14 mouse cellular contexts compared by ENCODE assay signal in genomic region chr14:20966959-20967670, GRCm38 (mm10). TPM values are rescaled to one million over a fixed set of nuclear protein-coding genes. Genes with fewer than 3 reads are reported as not detected.
A peak's percentile ranks its signal among the peaks of the same experiment; 100 is the strongest.
DNase-seq lines count a peak whose midpoint lies in the region; ATAC-seq and TF ChIP-seq lines count a peak whose summit lies in the region.
"Had no signal": no experiment of that assay in that cellular context is flagged by ENCODE, and none has a peak within 500 bp of the region (broad histone marks: within the 10 kb centered on the region; RNA-seq: fewer than 3 reads in every experiment).

No protein-coding gene starts in this region.

- peak; percentile 81 for ATAC-seq in midbrain, embryonic 12.5 days (ENCODE audit: low FRiP score, low read depth)
- ATAC-seq in midbrain, embryonic 16.5 days, result no peak
- ATAC-seq in hindbrain, embryonic 15.5 days (ENCODE audit: low FRiP score, low read depth), result peak; percentile 77
- no peak for ATAC-seq in heart, embryonic 11.5 days (replicated peaks; ENCODE audit: insufficient number of reproducible peaks, low FRiP score, low TSS enrichment)
- ATAC-seq: intestine, embryonic 15.5 days had no signal

- 75% methylated on average over 3 of the region's 3 CpGs for WGBS in midbrain, embryonic 12.5 days
- WGBS in midbrain, embryonic 16.5 days, result 54% methylated on average over 3 of the region's 3 CpGs
- 36% methylated on average over 3 of the region's 3 CpGs for WGBS in hindbrain, embryonic 15.5 days
- WGBS in heart, embryonic 11.5 days (ENCODE audit: insufficient replicate concordance), result 78% methylated on average over 3 of the region's 3 CpGs

- no peak overlapping the region for H3K9ac ChIP-seq in midbrain, embryonic 12.5 days (replicated peaks)
- no peak overlapping the region for H3K9ac ChIP-seq in midbrain, embryonic 16.5 days (ENCODE audit: low read depth, low read length)
- no peak overlapping the region for H3K9ac ChIP-seq in hindbrain, embryonic 15.5 days
- H3K9ac ChIP-seq in heart, embryonic 11.5 days (ENCODE audit: low read depth, low read length), result no peak overlapping the region
- H3K9ac ChIP-seq: embryonic facial prominence, embryonic 15.5 days; intestine, embryonic 15.5 days; lung, embryonic 15.5 days had no signal

- no peak for TF ChIP-seq POLR2A in embryonic fibroblast, embryonic 13.5 days (IDR thresholded peaks at IDR 0.05; ENCODE audit: low read depth, low read length)

- H3K4me3 ChIP-seq in midbrain, embryonic 12.5 days, result no peak overlapping the region
- no peak overlapping the region for H3K4me3 ChIP-seq in midbrain, embryonic 16.5 days (ENCODE audit: low read depth, low read length)
- no peak overlapping the region for H3K4me3 ChIP-seq in embryonic fibroblast, embryonic 13.5 days (ENCODE audit: insufficient read depth, low read length)
- no peak overlapping the region for H3K4me3 ChIP-seq in hindbrain, embryonic 15.5 days
- H3K4me3 ChIP-seq in heart, embryonic 11.5 days (ENCODE audit: low read depth, low read length), result no peak overlapping the region
- H3K4me3 ChIP-seq: embryonic facial prominence, embryonic 15.5 days; intestine, embryonic 15.5 days; lung, embryonic 15.5 days had no signal

- no peaks in the 10 kb centered on the region for H3K27me3 ChIP-seq in midbrain, embryonic 12.5 days
- H3K27me3 ChIP-seq in midbrain, embryonic 16.5 days (ENCODE audit: control insufficient read depth, insufficient read depth, low read depth, low read length), result no peaks in the 10 kb centered on the region
- H3K27me3 ChIP-seq in hindbrain, embryonic 15.5 days, result no peaks in the 10 kb centered on the region
- no peaks in the 10 kb centered on the region for H3K27me3 ChIP-seq in heart, embryonic 11.5 days (ENCODE audit: control insufficient read depth, insufficient read depth, low read length)
- H3K27me3 ChIP-seq: embryonic facial prominence, embryonic 15.5 days; intestine, embryonic 15.5 days; lung, embryonic 15.5 days had no signal

- H3K27ac ChIP-seq in midbrain, embryonic 12.5 days (replicated peaks), result peak overlapping the region; percentile 42; the same call in 1 of the 2 replicates
- no peak overlapping the region for H3K27ac ChIP-seq in midbrain, embryonic 16.5 days (ENCODE audit: low read length)
- H3K27ac ChIP-seq in embryonic fibroblast, embryonic 13.5 days (ENCODE audit: insufficient read depth, low read length), result peak overlapping the region; percentile 47; the same call in 1 of the 2 replicates
- H3K27ac ChIP-seq in hindbrain, embryonic 15.5 days (replicated peaks), result 0 out of 2 replicates have a peak overlapping the region, but pooled peaks have one; percentile 7
- no peak overlapping the region for H3K27ac ChIP-seq in heart, embryonic 11.5 days (ENCODE audit: low read depth, low read length)
- H3K27ac ChIP-seq: embryonic facial prominence, embryonic 15.5 days; intestine, embryonic 15.5 days; kidney, postnatal 0 days; lung, embryonic 15.5 days had no signal

- H3K9me3 ChIP-seq in midbrain, embryonic 12.5 days, result no peaks in the 10 kb centered on the region
- no peaks in the 10 kb centered on the region for H3K9me3 ChIP-seq in midbrain, embryonic 16.5 days (replicated peaks; ENCODE audit: control insufficient read depth, low read length, poor library complexity, severe bottlenecking)
- H3K9me3 ChIP-seq in hindbrain, embryonic 15.5 days, result no peaks in the 10 kb centered on the region
- H3K9me3 ChIP-seq in heart, embryonic 11.5 days (replicated peaks; ENCODE audit: control insufficient read depth, low read length), result no peaks in the 10 kb centered on the region
- H3K9me3 ChIP-seq: embryonic facial prominence, embryonic 15.5 days; intestine, embryonic 15.5 days; lung, embryonic 15.5 days had no signal

- DNase-seq in embryo, embryonic 9.5 days (ENCODE audit: extremely low spot score), result no peak
- DNase-seq in layer of hippocampus, adult 8-10 months (ENCODE audit: low spot score in 2 of 2), result no peak
- DNase-seq: cerebellum, adult 11 months; layer of hippocampus, adult 9-11 months; right cerebral cortex, postnatal 4 days had no signal

- peaks cover 15% of the 10 kb centered on the region for H3K4me1 ChIP-seq in midbrain, embryonic 12.5 days
- H3K4me1 ChIP-seq in midbrain, embryonic 16.5 days (ENCODE audit: control insufficient read depth, insufficient read depth, low read length), result peaks cover 8% of the 10 kb centered on the region
- H3K4me1 ChIP-seq in embryonic fibroblast, embryonic 13.5 days (ENCODE audit: control insufficient read depth, insufficient read depth, low read length), result peaks cover 7% of the 10 kb centered on the region
- H3K4me1 ChIP-seq in hindbrain, embryonic 15.5 days (replicated peaks), result peaks cover 34% of the 10 kb centered on the region
- H3K4me1 ChIP-seq in heart, embryonic 11.5 days (ENCODE audit: control insufficient read depth, insufficient read depth, low read length), result no peaks in the 10 kb centered on the region; the same call in 1 of the 2 replicates
- H3K4me1 ChIP-seq: intestine, embryonic 15.5 days had no signal

- no peak for TF ChIP-seq CTCF in embryonic fibroblast, embryonic 13.5 days (IDR thresholded peaks at IDR 0.05; ENCODE audit: borderline replicate concordance, insufficient read depth, low read length)

- H3K4me2 ChIP-seq in midbrain, embryonic 12.5 days (replicated peaks), result no peak overlapping the region
- H3K4me2 ChIP-seq in midbrain, embryonic 16.5 days (ENCODE audit: low read length), result no peak overlapping the region
- H3K4me2 ChIP-seq in hindbrain, embryonic 15.5 days, result no peak overlapping the region
- H3K4me2 ChIP-seq in heart, embryonic 11.5 days, result no peak overlapping the region
- H3K4me2 ChIP-seq: embryonic facial prominence, embryonic 15.5 days; intestine, embryonic 15.5 days; lung, embryonic 15.5 days had no signal

- no peaks in the 10 kb centered on the region for H3K36me3 ChIP-seq in midbrain, embryonic 12.5 days
- no peaks in the 10 kb centered on the region for H3K36me3 ChIP-seq in midbrain, embryonic 16.5 days (ENCODE audit: control insufficient read depth, insufficient read depth, low read length)
- no peaks in the 10 kb centered on the region for H3K36me3 ChIP-seq in hindbrain, embryonic 15.5 days
- H3K36me3 ChIP-seq in heart, embryonic 11.5 days (ENCODE audit: control insufficient read depth, insufficient read depth, low read length), result no peaks in the 10 kb centered on the region
- H3K36me3 ChIP-seq: embryonic facial prominence, embryonic 15.5 days; intestine, embryonic 15.5 days had no signal

RNA-seq across cellular contexts. Expression of gene Vcl, which starts 37.9 kb away (rescaled TPM):
- 25.2 and 26.3 TPM in 2 replicates for polyA plus RNA-seq in midbrain, embryonic 12.5 days (2016; fragmentation: Nextera tagmentation; extraction: Ambion mirVana)
- polyA plus RNA-seq in midbrain, embryonic 16.5 days (2015; fragmentation: Nextera tagmentation; extraction: Ambion mirVana), result 11.9 and 12.6 TPM in 2 replicates
- 494 and 636 TPM in 2 replicates for polyA plus RNA-seq in embryonic fibroblast, embryonic 13.5 days (2011; ENCODE audit: insufficient read length, low read depth, missing spikeins)
- 15.5 and 16.2 TPM in 2 replicates for polyA plus RNA-seq in hindbrain, embryonic 15.5 days (2015; fragmentation: Nextera tagmentation; extraction: Ambion mirVana)
- polyA plus RNA-seq in heart, embryonic 11.5 days (2014; fragmentation: Nextera tagmentation; extraction: Ambion mirVana), result 78.8 and 101 TPM in 2 replicates
- total RNA-seq in layer of hippocampus, adult 8-10 months (2022), result 10 to 100 TPM; 27.6 to 36.3 (median 30.7) TPM

Comparison
In these comparisons a context has a peak if more than half of its experiments do, and no peak if none do; other contexts are left out.
1. ATAC-seq: peak in midbrain, embryonic 12.5 days (single experiment) and hindbrain, embryonic 15.5 days (single experiment); none in midbrain, embryonic 16.5 days (single experiment) and heart, embryonic 11.5 days (single experiment).
2. H3K27ac ChIP-seq: peak in midbrain, embryonic 12.5 days (single experiment), embryonic fibroblast, embryonic 13.5 days (single experiment) and hindbrain, embryonic 15.5 days (single experiment); none in midbrain, embryonic 16.5 days (single experiment) and heart, embryonic 11.5 days (single experiment).